Mouse (Mus musculus) spleen, adult 2 months (tissue): ENCODE measurements around the gene Csnk1e.

Experiments
- CTCF ChIP-seq: fragments of 200-500 bp; IDR thresholded peaks from 2 replicates; pipeline ENCODE4 v1.5.1; 2011; ENCODE audit warnings: mild to moderate bottlenecking, inconsistent platforms; ENCODE audit not compliant: insufficient read depth, insufficient read length, insufficient replicate concordance; ENCODE audit errors: extremely low read depth
- POLR2A ChIP-seq: fragments of 200-500 bp; IDR thresholded peaks from 2 replicates; pipeline ENCODE4 v1.6.1; 2011; ENCODE audit warnings: low read depth, low read length, inconsistent platforms

- no peak for TF ChIP-seq CTCF
- no peak for TF ChIP-seq POLR2A
Measured at GRCm38 (mm10) chr15:79368861-79369440, 86.4 kb downstream of the Csnk1e start.
